Mouse (Mus musculus): ENCODE results near the gene Ap2a2.
"Not testable (repeated sequence)": the region's sequence is repeated elsewhere in the genome, so short reads cannot be mapped to it uniquely, and the experiment has no call there.

The Ap2a2 gene

DNA sequence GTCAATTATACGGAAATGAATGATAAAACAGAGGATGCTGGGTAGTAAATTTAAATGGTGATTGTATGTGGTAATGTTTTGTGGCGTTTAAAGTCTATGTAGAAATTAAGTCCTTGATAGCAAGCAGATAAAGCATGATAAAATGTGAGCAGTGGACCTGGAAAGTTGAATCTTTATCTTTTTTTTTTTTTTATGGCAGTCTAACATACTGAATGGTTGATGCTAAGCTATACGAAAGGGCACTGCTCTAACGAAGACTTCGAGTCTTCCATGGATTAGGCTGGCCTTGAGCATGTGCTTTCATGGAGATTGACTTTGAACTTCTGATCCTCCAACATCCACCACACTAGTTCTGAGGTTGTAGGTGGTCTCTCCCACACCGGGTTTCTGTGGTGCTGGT lies 31.1 kb downstream of the Ap2a2 start:
- DNase-seq (ENCODE audit: extremely low spot score, low spot score), result no peak

DNA sequence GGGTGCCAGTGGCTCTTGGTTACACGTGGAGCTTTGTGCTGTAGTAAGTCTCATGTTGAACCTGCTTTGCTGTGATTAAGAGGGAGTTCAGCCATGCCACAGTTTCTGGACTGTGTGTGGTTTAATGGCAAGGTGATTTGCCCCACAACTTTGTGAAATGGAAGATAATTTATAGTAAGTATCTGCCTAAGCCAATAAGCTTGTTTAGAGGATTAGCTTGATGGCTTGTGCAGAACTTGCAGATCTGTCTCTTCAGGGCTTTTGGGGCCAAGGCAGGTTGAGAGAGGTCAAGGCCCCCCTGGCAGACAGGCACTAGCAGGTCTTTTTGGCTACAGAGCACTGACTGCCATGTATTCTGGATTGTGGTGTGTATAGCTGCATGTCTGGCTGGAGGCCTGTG lies 35.0 kb downstream of the Ap2a2 start:
- DNase-seq (ENCODE audit: extremely low spot score, low spot score), result no peak

DNA sequence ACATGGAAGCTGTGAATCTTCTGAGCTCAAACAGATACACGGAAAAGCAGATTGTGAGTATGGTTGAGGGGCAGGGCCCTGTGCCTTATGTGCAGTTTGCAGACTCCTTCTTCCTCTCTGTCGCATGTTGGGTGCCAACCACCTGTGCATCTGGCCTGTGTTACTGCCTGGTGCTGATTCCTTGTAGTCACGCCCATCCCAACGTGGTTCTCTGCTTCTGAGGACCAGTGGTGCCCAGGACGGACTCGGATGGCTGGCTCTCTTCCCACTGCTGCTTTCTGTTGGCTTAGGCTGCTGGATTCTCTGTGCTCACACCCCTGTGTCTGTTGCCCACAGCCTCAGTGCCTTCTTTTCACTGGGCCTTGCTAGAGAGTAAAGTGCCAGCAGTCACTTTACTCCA lies 35.6 kb downstream of the Ap2a2 start:
- DNase-seq (ENCODE audit: extremely low spot score, low spot score), result no peak

DNA sequence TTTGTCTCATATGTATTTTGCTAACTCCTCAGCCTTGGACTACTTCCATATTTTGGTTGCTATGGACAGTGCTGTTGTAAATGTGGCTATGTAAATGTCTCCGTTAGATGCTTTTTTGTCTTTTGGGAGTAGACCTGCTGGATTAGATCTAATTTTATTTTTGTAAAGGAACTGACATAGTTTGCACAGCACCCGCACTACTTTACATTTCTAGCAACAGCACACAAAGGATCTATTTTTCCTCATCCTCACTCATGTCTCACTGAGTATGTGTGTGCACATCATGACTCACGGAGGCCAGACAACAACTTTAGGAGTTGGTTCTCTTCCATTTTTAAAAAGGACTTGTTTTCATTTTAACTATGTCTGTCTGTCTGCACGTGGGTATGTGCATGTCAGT lies 45.7 kb downstream of the Ap2a2 start:
- no peak for DNase-seq (ENCODE audit: extremely low spot score, low spot score)

DNA sequence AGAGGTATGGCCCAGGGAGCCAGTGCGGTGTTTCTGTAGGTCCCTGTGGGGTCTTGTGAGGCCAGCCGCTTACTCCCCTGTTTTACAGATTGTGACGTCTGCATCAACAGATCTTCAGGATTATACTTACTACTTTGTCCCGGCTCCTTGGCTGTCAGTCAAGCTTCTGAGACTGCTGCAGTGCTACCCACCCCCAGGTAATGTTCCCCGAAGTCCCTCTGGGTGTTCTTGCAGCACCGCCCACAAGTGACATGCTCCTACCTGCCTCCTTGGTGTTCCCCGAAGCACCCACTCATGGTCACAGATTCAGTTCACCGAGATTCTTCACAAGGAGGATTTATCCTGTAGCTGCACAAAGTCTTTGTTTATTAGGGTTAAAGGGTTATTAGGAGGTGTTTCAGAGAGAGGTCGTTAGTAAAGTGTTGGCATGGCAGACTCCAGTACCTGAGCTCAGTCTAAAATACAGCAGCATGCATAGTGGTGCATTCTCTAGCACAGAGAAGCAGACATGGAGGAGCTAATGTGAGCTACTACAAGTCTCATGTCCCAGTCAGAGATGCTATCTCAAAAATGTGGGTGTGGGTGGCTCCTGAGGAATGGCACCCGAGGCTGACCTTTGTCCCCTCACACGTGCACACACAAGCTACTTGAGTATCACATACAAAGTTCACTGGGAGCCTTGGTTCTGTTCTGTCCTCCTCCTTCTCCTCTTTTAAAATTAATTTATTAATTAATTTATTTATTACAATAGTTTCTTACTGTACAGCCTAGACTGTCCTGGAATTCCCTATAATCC lies 47.9 kb downstream of the Ap2a2 start:
- no peak for DNase-seq (ENCODE audit: extremely low spot score, low spot score)

DNA sequence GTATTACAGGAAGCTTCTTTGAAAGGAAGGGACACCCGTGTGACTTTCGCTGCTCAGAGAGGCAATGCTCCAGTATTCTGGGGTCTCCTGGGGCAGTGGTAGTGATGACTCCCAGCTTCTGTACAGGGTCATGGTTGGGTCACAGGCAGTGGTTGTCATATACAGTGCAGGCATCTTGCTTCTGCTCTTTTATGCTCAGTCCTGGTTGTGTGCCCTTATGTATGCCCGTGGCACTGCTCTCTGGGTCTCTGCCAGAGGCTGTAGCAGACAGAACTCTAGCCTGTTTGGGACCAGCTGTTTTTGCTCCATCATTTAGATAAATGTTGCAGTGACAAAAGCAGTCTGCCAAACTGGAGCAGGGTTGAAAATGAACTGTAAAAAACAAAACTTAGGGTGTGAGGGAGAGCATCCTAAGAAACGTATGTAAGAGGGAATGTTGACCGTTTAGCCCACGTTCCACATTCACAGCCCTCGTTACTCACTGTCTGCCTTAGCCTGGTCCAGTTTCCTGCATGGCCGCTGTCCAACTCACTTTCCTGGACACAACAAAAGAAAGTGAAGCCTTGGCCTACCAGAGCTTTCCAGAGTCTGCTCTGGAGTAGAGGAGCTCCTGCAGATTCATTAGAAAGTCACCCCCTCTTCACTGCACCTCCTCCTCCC lies 49.9 kb downstream of the Ap2a2 start:
- DNase-seq (ENCODE audit: extremely low spot score, low spot score), result no peak

DNA sequence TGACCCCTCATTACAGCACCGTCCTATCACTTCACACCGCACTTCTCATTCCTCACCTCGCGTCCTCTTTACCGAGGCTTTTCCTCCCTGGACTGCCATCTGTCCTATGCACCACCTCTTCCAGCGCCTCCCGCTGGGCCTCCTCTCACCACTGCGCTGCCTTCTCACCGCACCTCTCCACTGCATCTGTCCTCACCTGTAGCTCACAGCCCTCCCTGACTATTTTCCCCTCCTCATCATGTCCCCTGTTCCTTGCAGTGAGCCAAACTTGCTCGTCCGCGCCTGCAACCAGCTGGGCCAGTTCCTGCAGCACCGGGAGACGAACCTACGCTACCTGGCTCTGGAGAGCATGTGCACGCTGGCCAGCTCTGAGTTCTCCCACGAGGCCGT lies 50.4 kb downstream of the Ap2a2 start:
- DNase-seq (ENCODE audit: extremely low spot score, low spot score), result no peak

DNA sequence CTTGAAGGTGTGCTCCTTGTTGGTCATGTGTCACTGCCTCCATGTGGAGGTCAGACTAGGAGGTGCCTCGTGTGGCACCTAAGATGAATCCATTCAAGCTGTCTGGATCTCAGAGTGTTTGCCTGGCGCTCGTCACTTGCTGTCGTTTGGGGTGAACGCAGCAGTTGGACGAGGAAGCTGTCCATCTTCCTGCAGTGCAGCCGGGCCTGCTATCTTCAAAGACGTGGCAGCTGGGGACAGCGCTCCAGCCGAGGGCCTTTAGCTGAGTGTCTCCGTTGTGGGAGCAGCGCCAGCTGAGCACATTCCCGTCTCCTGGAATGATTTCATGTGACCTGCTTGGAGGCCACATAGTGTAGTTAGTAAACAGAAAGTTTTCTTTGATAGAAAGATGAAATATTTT lies 50.8 kb downstream of the Ap2a2 start:
- DNase-seq (ENCODE audit: extremely low spot score, low spot score), result no peak

DNA sequence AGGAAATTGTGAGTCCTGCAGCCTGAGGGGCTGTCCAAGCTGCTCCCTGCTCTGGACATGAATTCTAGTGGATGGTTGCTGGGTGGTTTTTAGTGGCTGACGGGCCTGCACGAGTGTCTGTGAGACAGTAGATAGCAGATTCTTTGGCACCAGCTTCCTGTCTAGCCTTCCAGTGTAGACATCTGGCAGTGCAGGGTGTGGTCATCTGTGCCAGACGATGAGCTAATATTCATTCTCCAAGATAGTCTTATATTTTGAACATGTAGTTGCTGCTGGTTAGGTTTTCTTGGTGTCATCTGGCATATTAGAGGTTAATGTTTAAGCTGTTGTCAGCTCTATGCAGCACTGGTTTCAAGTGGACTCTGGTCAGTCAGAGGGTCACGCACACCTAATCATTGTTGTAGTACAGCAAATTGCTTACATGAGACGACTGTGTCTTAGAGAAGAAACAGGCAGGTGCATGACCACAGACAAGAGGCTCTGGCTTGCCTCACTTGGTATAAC lies 52.4 kb downstream of the Ap2a2 start:
- no peak for DNase-seq (ENCODE audit: extremely low spot score, low spot score)

DNA sequence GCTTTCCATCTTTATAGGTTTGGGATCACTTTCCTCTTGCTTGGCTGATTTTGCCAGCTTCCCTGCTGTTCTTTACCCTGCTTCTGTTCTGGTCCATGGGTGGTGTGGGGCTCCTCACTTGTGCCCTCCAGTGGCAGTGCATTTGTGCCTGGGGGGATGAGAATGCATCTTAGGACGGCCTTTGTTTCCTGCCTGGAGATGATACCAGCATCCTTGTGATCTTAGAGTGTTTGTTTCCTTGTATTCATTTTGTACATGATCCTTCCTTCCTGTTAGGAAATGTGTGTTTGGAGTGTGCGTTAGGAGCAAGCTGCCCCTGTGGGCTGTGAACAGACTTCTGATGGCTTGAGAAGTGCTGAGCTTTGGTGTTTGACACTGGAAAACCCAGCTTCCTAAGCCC lies 62.2 kb downstream of the Ap2a2 start:
- no peak for DNase-seq (ENCODE audit: extremely low spot score, low spot score)

DNA sequence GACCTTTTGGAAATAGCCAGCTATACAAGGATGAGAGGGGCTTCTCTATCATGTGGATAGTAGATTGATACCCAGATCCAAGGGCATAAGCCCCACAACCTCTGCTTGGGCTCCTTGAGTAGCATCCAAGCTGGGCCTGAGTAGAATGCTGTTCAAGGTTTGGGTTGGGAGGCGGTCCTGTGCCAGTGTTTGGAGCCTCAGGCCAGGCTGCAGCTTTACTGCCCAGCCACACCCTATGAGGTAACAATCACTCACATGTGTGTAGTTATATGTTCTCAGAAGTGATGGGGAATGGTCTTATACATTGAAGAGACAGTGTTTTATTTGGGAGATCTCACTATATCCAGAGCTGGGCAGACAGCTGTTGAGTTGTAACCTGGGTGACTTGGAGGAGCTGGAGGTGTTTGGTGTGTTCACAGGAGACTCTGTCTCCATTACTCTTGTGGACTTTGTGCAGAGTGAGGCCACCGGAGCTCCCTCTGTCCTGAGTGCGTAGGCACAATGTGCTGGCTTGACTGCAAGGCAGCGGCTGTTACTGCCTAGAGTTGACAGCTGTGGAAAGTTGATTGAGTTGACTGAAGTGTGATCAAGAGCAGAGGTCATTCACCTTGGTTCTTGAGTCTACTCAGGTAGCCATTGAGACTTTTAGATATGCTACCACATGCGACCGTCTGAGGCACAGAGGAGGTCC lies 63.3 kb downstream of the Ap2a2 start:
- DNase-seq (ENCODE audit: extremely low spot score, low spot score), result no peak

DNA sequence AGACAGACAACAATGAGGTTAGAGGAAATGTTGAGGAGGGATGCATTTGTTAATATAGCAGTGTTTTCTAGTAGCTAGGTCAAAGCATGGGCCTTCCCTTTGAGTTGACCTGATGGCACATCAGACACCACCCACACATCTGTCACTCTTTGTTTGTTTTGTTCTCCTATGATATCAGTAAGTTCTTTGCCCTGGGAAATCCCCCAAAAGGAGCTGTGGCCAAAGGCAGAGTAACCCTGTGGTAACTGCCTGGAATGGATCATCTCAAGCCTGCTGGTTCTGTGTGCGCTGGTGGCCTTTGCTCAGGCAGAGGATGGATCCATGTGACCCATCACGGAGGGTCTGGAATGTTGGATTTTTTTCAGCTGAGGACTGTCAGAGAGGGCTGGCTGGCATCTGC lies 66.0 kb downstream of the Ap2a2 start:
- DNase-seq (ENCODE audit: extremely low spot score, low spot score), result no peak

DNA sequence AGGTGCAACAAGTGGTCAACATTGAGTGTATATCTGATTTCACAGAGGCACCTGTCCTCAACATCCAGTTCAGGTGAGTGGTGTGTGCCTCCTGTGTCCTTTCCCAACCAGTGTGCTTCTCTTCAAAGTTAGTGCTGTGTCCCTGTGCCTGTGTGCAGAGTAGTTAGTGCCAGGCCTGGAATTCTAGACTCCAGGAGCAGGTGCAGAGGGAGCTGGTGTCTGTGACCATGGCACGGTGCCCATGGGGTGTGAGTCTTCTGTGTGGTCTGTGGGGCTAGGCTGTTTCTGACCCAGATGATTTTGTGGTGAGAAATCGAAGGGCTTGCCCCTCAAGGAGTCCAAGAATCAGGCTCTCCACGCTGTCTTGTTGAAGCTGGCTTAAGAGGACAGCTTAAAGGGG lies 67.3 kb downstream of the Ap2a2 start:
- DNase-seq (ENCODE audit: extremely low spot score, low spot score), result no peak

DNA sequence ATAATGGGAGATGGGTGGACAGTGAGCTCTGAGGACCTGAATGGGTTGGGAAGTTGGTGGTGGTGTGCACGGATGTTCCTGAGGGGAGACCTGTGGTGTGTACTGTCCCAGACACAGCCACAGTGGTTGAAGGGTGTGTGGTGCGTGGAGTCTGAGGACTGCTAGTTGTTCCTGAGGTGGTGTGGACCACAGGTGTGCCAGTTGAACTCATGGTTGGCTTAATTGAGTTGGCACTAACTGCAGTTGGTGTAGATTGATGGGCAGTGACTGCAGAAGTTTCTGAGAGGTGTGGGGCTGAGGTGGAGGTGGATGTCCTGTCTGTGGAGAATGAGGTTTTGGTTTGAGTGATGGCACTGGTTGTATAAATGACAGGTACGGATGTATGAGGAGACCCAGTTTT lies 76.1 kb downstream of the Ap2a2 start:
- not testable (repeated sequence) for DNase-seq (ENCODE audit: extremely low spot score, low spot score)

DNA sequence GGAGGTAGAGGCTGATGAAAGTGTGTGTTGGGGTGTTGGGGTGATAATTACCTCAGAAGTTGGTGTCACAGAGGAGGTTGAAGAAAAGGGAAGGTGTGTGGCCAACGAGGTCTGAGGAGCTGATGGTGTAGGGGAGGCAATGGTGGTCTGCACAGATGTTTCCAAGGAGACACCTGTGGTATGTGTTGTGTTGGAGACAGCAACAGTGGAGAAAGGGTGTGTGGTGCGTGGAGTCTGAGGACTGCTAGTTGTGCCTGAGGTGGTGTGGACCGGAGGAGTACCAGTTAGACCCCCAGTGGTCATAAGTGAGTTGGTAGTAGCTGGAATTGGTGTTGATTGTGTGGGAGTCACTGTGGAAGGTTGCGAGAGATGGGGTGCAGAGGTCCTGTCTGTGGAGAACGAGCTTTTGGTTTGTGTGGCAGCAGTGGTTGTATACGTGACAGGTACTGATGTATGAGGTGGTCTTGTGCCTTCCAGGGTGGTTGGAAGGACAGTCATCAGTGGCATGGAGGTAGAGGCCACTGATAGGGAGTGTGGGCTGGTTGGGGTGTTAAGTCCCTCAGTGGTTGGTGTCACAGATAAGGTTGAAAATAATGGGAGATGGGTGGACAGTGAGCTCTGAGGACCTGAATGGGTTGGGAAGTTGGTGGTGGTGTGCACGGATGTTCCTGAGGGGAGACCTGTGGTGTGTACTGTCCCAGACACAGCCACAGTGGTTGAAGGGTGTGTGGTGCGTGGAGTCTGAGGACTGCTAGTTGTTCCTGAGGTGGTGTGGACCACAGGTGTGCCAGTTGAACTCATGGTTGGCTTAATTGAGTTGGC lies 76.8 kb downstream of the Ap2a2 start:
- DNase-seq (ENCODE audit: extremely low spot score, low spot score), result not testable (repeated sequence)

DNA sequence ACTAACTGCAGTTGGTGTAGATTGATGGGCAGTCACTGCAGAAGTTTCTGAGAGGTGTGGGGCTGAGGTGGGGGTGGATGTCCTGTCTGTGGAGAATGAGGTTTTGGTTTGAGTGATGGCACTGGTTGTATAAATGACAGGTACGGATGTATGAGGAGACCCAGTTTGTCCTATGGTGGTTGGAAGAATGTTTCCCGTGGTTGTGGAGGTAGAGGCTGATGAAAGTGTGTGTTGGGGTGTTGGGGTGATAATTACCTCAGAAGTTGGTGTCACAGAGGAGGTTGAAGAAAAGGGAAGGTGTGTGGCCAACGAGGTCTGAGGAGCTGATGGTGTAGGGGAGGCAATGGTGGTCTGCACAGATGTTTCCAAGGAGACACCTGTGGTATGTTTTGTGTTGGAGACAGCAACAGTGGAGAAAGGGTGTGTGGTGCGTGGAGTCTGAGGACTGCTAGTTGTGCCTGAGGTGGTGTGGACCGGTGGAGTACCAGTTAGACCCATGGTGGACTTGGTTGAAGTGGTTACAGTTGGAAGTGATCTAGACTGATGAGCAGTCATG lies 77.4 kb downstream of the Ap2a2 start:
- DNase-seq (ENCODE audit: extremely low spot score, low spot score), result not testable (repeated sequence)

DNA sequence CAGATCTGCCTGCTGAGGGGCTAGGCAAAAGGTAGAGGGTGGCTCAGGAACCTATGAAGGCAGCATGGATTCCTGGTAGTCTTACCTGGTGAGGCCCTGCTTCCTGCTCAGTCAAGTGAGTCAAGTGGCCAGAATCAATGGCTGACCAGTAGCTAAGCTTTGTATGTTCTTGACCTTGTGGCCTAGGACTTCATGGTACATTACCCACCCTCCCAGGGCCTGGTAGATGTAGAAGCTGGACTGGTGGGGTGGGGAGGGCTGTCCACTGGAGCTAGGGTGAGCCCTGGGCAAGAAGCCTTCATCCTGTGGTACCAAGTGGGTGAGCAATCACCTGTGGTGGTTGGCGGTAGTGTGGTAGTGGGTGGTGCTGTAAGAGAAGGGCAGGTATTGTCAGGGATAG lies 80.4 kb downstream of the Ap2a2 start:
- DNase-seq (ENCODE audit: extremely low spot score, low spot score), result no peak

DNA sequence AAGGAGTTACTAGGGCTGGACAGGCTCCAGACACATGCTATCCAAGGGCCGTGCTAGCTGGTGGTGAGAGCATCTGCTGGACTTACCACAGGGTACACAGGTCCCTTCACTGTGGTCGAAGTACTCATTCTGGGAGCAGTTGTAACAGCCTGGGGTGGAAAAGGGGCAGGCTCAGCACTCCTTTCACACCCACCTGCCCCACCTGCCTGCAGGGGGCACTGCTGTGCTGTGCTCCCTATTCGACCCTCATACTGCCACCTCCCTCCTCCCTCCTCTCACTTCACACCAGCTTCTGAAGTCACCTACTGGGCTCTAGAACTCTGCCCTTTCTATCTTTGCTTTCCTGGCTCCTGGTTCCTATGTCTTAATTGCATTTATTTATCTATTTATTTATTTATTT lies 81.2 kb downstream of the Ap2a2 start:
- DNase-seq (ENCODE audit: extremely low spot score, low spot score), result no peak

DNA sequence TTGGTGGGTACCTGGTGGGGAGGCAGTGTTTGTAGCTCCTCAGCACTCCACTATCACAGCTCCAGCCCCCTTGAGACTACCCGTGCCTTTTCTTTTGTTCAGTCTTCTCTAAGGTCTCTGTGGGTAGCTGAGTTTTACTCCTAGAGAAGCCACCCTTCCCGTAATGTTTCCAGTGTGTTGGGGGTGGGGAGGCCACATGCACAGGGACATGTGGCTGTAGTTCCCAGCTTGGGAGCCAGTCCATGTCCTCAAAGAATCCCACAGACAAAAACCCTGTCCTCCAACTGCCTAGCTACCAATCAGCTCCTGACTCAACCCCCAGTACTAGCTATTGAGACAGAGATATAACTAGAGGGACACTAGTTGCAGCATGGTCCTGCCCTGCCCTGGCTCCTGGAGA lies 85.1 kb downstream of the Ap2a2 start:
- DNase-seq (ENCODE audit: extremely low spot score, low spot score), result no peak

DNA sequence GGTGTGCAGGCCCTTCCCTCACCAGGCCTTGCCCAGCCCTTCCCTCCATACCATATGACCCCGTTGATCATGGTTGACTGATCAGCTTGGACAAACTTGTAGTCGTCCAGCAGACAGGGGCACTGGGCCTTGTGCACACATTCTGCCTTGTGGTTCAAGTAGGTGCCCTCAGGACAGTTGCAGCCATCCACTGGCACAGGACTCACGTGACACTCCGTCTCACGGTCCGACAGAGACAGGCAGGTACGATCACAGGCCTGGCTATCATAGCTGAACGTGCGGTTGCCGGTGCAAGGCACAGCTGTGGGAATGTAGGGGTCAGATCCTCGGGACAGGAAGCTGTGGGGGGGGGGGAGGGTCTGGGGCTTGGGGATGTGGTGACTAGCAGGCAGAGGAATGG lies 85.8 kb downstream of the Ap2a2 start:
- DNase-seq (ENCODE audit: extremely low spot score, low spot score), result no peak

DNA sequence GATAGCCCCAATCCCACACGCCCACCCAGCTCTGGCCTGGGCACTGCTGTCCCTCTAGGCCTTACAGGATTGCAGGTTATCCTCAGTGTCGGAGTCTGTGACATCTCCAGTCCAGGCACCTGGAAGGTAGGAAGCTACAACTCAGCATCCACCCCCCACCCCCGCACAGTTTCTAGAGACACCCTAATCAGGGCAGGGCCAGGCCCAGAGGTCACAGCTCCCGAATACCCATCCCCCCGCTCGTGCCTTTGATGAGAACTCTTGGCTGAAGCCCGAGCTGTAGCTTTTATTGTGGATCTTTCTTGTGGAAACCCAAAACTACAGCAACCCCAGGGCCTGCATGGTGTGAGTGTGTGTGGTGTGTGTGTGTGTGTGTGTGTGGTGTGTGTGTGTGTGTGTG lies 90.2 kb downstream of the Ap2a2 start:
- DNase-seq (ENCODE audit: extremely low spot score, low spot score), result no peak
